Mouse (Mus musculus) v-Abl transformed pro-B cells (cell line): Measurements from ENCODE around the gene Gm10309.

Experiments used
- in situ Hi-C, 2 experiments: fragments of 400-800 bp; cut with MboI; formaldehyde crosslinking; loops; one replicate each; pipeline ENCODE4 v1.15.1; 2025; ENCODE audit not compliant: unreplicated experiment in 2 of 2

The Gm10309 gene

DNA sequence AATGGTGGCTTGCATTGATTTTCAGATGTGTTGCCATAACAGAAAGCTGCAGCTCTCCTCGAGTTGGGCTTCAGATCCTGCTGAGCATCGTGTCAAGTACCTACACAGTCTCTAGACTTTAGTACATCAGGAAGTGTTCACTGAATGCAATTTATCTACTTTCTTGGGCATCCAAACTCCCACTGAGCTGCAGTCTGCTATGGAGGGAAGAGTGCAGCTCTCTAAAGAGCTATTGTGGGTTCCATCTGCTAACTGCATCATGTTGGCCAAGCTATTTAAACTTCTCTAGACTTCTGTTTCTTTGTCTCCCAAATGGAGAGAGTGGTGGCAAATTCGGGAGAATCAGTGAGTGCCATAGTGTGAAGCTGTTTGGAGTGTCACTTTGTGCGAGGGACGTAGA lies 11.6 kb upstream of the Gm10309 start:
- in situ Hi-C loops = loop anchor here (25.0 kb wide), 3 partner anchors 746 to 1679 kb away; partner anchors contain the start of gene Mcfd2 (in 1 of the 2)

DNA sequence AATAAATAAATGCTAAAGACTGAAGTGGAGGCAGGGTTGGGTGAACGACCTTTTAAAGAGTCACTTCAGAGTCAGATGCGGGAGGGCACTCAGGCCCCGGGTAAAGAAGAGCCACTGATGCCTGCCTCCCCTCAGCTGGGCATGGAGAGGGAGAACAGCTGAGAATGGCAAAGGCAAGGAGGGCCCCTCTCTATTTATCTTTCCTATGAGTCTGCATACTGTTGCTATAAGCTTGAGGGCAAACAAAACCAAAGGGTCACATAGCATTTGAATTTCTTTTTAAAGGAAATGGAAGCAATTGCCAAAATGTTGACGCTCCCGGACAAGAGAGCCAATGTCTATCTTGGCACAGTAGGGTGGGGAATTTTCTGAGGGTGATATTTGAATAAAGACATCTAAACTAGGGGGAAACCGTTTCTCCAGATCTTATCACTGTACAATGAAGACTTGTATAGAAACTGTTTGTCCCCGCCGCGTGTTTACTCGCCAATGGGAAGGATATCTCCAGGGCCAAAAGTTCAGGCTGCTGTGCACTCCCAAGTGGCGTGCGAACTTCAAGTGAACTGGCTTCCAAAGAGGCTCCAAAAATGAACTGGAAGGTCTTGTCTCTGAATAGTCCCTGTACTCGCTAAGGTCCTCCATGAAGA lies 10.1 kb upstream of the Gm10309 start:
- in situ Hi-C loops = loop anchor here (25.0 kb wide), 3 partner anchors 747 to 1678 kb away; partner anchors contain the start of gene Mcfd2 (in 1 of the 2)

DNA sequence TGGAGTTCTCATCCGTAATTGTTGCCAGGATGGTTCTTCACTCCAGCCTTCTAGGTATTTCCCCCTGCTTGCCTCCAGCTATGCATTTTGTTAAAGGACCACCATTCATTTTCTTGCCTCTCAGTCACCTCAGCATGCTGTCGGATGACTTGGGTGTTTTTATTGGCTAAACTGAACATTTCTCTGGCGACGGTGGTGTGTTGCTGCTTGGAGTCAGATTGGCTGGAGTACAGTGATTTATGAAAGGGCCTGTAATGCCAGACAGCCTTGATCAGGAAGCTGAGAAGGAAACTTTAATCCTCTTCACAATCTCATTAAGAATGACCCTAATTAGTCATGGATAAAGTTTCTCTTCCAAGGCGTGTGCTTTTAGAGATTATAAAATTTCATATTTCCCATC lies 4.8 kb upstream of the Gm10309 start:
- in situ Hi-C loops = loop anchor here (25.0 kb wide), 3 partner anchors 752 to 1673 kb away; partner anchors contain the start of gene Mcfd2 (in 1 of the 2)

GRCm38 (mm10) chr17:86508212-86508490 lies 3.1 kb upstream of the Gm10309 start:
- in situ Hi-C loops = loop anchor here (25.0 kb wide), 3 partner anchors 754 to 1671 kb away; partner anchors contain the start of gene Mcfd2 (in 1 of the 2)

DNA sequence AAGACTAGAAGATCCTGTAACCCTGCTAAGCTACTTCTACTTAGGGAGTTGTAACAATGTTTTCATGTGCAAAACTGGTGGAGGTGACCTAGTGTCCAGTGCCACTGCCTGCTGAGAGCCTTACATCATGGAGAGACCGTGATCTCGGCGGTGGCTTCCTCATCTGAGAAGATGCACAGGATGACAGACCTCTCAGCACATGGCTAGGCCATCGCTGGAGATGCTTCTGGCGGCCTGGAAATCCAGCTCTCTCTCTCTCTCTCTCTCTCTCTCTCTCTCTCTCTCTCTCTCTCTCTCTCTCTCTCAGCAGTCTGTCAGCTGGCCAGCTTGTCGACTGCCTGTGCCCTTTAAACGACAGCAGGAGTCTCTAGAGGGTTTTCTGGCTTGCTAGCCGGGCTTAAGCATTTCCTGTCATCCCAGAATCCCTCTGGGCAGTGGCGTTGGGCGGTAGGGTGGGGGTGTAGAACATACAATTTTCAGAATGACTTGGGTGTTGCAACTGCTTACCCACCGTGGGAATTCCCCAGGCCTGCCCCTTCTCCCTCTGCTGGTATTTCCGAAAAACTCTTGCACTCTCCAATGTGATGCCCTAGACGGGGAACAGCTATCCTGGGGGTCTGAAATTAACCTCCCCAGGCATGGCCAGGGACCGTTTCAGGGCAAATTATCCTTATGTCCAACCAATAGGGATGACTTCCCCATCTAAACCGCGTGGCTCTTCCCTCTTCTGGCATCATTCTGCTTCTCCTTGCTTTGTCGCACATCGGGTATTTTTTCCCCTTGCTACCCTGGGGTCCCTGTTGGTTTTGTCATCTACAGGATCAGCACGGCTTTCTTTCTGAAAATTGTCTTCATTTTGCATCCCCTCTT lies 2.5 kb upstream of the Gm10309 start:
- in situ Hi-C loops = loop anchor here (25.0 kb wide), 3 partner anchors 755 to 1670 kb away; partner anchors contain the start of gene Mcfd2 (in 1 of the 2)

DNA sequence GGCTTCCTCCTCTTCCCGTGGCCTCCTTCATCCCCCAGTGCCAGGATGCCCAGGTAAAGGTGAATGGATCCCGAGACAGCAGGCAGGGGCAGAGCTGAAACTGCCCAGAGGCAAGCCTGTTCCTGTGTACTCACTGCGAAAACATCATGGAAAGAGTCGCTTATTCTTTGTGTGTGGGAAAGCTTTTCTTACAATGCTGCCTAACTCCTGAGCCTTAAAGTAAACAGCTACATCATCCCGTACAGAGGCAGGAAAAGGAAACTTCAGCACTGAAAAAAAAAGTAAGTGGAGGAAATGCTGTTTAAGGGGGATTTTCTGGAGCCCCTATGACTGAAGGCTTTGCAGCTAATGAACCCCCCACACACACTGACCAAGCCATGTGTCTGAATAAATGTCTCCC lies 1.8 kb upstream of the Gm10309 start:
- in situ Hi-C loops = loop anchor here (25.0 kb wide), 3 partner anchors 755 to 1670 kb away; partner anchors contain the start of gene Mcfd2 (in 1 of the 2)

GRCm38 (mm10) chr17:86503208-86503897 lies 1.7 kb downstream of the Gm10309 start:
- in situ Hi-C loops = loop anchor here (25.0 kb wide), 3 partner anchors 759 to 1666 kb away; partner anchors contain the start of gene Mcfd2 (in 1 of the 2)

GRCm38 (mm10) chr17:86501393-86501792 lies 3.6 kb downstream of the Gm10309 start:
- in situ Hi-C loops = loop anchor here (25.0 kb wide), 3 partner anchors 761 to 1664 kb away; partner anchors contain the start of gene Mcfd2 (in 1 of the 2)

- in situ Hi-C loops = loop anchor here (25.0 kb wide), 4 partner anchors 538 to 1662 kb away; partner anchors contain the start of genes Mcfd2 (in 2 of the 2), Cript (in 1 of the 2) and Pigf (in 1 of the 2)
Measured at GRCm38 (mm10) chr17:86499359-86500045, 5.5 kb downstream of the Gm10309 start.

GRCm38 (mm10) chr17:86497302-86497701 lies 7.7 kb downstream of the Gm10309 start:
- in situ Hi-C loops = loop anchor here in 1 of 2 experiments (25.0 kb wide), 2 partner anchors 540 to 765 kb away; partner anchors contain the start of genes Cript, Mcfd2 and Pigf

GRCm38 (mm10) chr17:86496123-86496771 lies 8.8 kb downstream of the Gm10309 start:
- in situ Hi-C loops = loop anchor here in 1 of 2 experiments (25.0 kb wide), 2 partner anchors 541 to 766 kb away; partner anchors contain the start of genes Cript, Mcfd2 and Pigf

DNA sequence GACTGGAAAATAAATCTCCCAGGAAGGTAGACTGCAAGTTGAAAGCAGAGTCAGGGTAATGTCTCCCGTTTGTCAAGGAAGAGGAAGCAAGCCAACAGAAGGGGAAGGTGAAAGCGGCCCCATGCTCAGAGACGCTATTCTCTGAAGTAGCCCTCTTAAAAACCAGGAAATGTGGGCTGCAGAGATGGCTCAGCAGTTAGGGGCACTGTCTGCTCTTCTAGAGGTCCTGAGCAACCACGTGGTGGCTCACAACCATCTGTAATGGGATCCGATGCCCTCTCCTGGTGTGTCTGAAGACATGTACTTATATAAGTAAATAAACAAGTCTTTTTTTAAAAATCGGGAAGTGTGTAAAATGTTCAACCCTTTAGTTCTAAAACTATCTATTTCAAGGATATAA lies 10.1 kb downstream of the Gm10309 start:
- in situ Hi-C loops = loop anchor here (5.0 to 25.0 kb wide), 4 partner anchors 317 to 767 kb away; partner anchors contain the start of genes Cript (in 1 of the 2), Mcfd2 (in 1 of the 2) and Pigf (in 1 of the 2)

- in situ Hi-C loops = loop anchor here (5.0 to 25.0 kb wide), 4 partner anchors 318 to 768 kb away; partner anchors contain the start of genes Cript (in 1 of the 2), Mcfd2 (in 1 of the 2) and Pigf (in 1 of the 2)
Measured at GRCm38 (mm10) chr17:86494494-86494893, 10.5 kb downstream of the Gm10309 start.

DNA sequence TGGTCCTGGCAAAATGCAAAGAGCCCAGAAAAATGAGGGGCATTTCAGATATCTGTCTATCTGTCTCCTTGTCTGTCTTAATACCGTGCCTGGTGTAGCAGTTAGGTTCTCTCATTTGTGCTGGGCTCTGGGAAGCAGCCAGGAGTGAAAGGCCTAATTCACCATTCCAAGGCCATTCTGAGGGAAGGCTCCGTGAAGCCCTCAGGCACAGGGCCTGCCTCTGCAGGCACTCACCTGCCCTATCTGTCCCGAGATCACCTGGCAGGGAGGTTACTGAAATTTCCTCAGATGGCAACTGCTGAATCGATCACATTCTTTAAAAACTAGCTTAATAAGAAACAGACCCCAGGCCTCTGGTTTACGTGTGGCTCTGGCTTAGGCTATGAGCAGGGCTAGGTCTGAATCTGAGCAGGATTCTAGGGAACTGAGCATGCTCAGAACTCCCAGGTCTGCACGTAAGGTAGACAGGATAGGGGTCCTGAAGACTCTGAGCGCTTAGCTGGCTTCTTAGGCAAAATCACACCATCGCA lies 11.1 kb downstream of the Gm10309 start:
- in situ Hi-C loops = loop anchor here (5.0 to 25.0 kb wide), 4 partner anchors 318 to 768 kb away; partner anchors contain the start of genes Cript (in 1 of the 2), Mcfd2 (in 1 of the 2) and Pigf (in 1 of the 2)

GRCm38 (mm10) chr17:86492376-86492775 lies 12.7 kb downstream of the Gm10309 start:
- in situ Hi-C loops = loop anchor here (5.0 to 25.0 kb wide), 4 partner anchors 320 to 770 kb away; partner anchors contain the start of genes Cript (in 1 of the 2), Mcfd2 (in 1 of the 2) and Pigf (in 1 of the 2)

- in situ Hi-C loops = loop anchor here (5.0 to 25.0 kb wide), 4 partner anchors 322 to 772 kb away; partner anchors contain the start of genes Cript (in 1 of the 2), Mcfd2 (in 1 of the 2) and Pigf (in 1 of the 2)
Measured at GRCm38 (mm10) chr17:86489827-86490226, 15.2 kb downstream of the Gm10309 start.

GRCm38 (mm10) chr17:86487450-86487849 lies 17.6 kb downstream of the Gm10309 start:
- in situ Hi-C loops = loop anchor here in 1 of 2 experiments (25.0 kb wide), 2 partner anchors 550 to 775 kb away; partner anchors contain the start of genes Cript, Mcfd2 and Pigf

DNA sequence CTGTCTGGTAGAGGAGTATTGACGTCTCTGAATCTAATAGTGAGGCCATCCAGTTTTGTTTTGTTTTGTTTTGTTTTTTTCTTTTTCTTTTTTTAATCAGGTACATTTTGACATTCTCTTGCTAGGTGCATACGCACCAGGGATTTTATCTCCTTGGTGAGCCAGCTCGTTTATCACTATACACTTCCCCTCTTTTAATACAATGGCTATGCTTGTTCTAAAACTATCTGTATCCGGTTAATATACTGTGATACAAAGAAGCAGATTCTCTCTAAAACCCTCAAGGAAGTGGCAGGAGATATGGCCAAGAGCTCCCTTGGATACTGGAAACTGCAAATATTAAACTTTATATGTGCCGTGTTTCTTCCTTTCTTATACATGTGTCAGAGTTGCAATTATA lies 18.4 kb downstream of the Gm10309 start:
- in situ Hi-C loops = loop anchor here in 1 of 2 experiments (25.0 kb wide), 2 partner anchors 551 to 776 kb away; partner anchors contain the start of genes Cript, Mcfd2 and Pigf
